Mouse (Mus musculus) telencephalon, adult 2 months (tissue): ENCODE results near the gene Tango6.

Source experiments
- DNase-seq: peaks from one replicate; pipeline ENCODE4 v3.0.0-alpha.2; 2011; ENCODE audit warnings: low read depth, low spot score

Tango6 gene

DNA sequence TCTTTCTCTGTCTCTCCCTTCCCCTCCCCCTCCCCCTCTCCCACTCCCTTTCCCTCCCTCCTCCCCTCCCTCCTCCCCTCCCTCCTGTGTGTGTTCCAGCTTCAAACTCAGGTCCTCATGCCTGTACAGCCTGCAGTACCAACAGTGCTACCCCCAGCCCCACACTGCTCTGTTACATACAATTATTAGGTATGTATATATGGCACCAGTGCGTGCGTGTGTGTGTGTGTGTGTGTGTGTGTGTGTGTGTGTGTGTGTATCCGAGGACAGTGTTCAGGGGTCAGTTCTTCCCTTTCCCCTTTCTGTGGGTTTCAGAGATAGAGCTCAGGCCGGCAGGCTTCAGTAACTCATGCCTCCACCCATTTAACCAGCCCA is 134.3 kb downstream of the Tango6 start:
- no peak for DNase-seq

DNA sequence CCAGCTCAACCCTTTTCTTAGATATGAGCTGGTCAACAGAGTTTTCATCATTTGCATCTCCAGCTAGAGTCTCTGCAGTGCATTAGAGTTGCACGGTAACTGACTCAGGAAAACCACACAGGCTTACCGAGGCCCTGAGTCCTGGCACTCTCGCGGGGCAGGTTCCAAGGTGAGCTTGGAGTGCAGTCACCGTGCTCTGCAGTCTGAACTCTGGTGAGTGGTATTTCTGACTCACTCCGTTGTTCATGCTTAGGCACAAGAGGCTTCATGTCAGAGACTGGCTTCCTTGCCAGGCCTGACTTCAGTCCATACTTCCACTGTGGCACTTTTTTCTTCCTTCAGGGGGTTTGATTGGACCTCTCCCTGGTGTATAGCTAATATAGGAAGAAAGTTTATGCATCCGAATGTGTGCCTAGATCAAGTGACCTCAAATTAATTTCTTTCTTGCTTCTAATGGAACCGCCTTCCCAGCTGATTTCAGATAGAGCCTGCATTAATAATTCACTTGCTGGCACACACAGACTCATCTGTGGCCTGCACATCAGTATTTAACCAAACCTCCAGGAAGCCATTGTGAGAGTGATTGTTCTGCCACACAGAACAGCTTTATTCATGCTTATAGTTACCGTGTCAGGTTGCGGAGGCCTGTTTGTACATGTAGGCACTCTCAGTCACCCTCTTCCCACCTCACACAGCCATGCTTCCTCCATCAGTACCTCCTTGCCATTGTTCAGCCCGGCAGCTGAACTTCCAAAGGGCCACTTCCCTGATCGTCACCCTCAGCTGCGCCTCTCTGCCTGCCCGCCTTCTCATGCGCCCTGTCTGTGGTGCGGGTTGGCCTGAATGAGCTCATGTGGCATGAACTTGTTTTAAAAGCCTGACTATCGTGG is 136.0 kb downstream of the Tango6 start:
- no peak for DNase-seq

GRCm38 (mm10) chr8:106819581-106819980 is 136.7 kb downstream of the Tango6 start:
- no peak for DNase-seq

- no peak for DNase-seq
Measured at GRCm38 (mm10) chr8:106820553-106821515, 138.0 kb downstream of the Tango6 start.

DNA sequence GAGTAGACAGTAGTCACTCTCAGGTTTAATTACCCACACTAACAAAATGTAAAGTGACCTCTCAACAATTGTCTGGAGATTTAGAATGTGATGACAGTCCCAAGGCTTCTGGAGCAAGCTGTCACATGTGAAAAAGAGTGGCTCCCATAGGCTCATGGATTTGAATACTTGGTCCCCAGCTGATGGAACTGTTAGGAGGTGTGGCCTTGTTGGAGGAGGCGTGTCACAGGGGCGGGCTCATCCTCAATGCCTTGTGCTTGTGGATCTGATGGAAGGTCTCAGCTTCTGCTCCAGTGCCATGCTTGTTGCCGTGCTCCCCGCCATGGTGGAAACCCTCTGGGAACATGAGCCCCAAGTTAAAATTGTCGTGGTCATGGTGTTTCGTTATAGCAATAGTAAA is 146.1 kb downstream of the Tango6 start:
- DNase-seq, result no peak

- DNase-seq, result no peak
Measured at GRCm38 (mm10) chr8:106829526-106830045, 146.7 kb downstream of the Tango6 start.

- DNase-seq, result no peak
Measured at GRCm38 (mm10) chr8:106834899-106835298, 152.0 kb downstream of the Tango6 start.

DNA sequence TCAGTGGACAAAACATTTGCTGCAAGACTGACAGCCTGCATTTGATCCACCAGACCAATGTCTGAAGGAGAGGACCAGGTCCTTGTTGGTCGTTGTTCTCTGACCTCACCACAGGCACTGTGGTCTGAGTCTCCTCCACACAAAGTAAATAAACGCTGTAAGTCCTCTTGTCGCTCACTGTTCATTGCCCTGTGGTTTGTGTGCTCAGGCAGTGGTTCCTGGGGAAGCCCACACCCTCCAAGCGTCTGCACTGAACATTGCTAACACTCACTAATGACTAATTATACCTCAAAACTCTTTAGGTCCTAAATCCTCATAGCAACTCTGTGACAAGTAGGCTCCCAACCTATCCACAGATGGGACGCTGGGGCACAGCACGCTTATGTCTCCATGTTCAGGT is 153.7 kb downstream of the Tango6 start:
- DNase-seq, result no peak

DNA sequence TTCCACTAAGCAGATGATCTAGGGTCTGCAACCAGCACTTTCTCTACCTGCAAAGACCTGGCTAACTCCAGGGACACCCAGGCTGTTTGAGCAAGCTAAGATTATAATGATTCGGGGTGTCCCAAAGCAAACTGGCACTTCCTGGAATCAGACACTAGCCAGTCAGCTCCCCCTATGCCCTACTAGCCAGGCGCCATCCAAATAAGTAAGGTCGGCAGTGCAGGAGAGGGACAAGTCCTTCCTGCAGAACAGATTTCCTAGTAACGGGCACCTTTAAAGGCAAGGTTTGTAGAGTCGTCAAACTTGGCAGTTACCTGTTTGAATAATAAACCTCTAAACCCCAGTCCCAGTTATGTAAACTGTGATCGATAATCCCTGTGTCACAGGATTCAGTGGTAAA is 155.9 kb downstream of the Tango6 start:
- no peak for DNase-seq

- peak; percentile 70 for DNase-seq
Measured at GRCm38 (mm10) chr8:106839209-106840001, 156.5 kb downstream of the Tango6 start.

GRCm38 (mm10) chr8:106850034-106850433 is 167.2 kb downstream of the Tango6 start:
- DNase-seq, result no peak

DNA sequence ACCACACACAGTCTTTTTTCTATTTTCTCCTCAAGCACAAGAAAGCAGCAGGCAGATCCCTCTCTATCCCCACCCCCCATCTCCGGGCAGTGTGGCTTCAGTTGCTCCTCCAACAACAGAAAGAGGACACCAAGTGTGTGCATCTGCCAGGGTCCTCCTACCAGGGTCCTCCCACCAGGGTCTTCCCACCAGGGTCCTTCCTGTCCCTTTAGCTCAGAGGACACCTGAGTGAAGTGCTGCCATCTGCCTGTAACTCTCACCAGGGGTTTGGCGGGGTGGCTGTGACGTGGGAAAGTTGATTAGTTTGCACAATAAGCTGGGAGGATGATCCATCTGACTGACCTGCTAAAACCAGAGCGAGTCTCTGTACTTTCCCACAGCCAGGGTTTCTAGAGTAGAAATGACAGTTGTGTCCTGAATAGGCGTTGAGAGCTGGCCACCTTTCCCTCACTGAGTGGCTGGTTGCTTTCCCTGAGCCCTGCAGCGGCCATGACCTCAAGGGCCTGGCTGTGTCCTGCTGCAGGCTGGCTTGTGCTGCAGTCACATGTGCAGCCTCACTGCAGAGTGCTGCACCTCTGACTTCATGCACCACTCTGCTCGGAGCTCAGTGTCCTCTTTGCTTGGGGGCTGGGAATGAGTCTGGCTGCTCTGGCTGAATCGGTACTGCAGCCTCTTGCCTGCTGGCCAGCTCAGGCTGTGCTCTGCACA is 171.8 kb downstream of the Tango6 start:
- no peak for DNase-seq

GRCm38 (mm10) chr8:106855242-106855562 is 172.3 kb downstream of the Tango6 start:
- DNase-seq, result no peak

GRCm38 (mm10) chr8:106862845-106863244 is 180.0 kb downstream of the Tango6 start:
- DNase-seq, result no peak

DNA sequence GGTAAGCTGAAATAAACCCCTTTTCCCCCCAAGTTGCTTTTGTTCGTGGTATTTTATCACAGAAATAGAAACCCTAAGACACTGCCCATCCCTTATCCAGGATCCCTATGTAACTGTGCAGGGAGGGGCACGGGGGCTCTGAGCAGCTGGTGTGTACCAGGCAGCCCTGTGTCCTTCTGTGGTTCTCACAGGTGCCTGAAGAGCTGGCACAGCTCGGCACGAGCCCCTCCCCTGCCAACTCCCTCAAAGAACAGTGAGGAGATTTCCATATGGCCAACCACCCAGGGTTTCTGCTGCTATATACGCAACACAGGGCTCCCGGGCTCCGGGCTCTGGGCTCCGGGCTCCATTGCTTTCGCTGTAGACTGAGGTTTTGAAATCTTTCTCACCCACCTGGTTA is 182.5 kb downstream of the Tango6 start:
- no peak for DNase-seq

- no peak for DNase-seq
Measured at GRCm38 (mm10) chr8:106870051-106870450, 187.2 kb downstream of the Tango6 start, which contains the start of gene Has3. Gene Has3 (plus strand): TSS chr8:106870242.

- DNase-seq, result no peak
Measured at GRCm38 (mm10) chr8:106870537-106871327, 187.9 kb downstream of the Tango6 start.

- no peak for DNase-seq
Measured at GRCm38 (mm10) chr8:106871328-106871926, 188.6 kb downstream of the Tango6 start.

DNA sequence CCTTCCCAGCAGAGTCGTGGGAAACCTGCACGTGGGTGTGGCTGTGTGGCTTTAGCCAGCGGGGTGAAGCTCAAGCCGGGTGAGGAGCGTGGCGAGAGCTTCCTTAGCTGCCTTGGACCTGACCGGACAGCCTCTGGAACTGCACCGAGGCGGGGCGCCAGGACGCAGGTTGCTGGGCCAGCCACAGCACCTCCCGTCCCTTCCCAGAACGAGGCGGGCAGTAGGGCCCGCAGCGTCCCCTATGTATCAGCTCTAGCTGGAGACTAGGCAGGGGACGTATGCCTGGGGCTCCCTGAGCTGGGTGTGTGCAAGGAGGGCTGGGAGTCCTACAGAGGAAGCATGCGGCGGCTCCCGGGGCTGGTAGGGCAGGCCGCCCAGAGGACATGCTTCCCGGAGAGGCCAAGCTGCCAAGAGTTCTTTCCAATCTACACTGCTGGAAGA is 189.1 kb downstream of the Tango6 start:
- DNase-seq, result no peak
